Mouse (Mus musculus) gastrocnemius, adult 8-10 months (tissue): ENCODE results near the gene Tfg. TPM values are rescaled to one million over a fixed set of nuclear protein-coding genes. Genes with fewer than 3 reads are reported as not detected.

Experiments used
- DNase-seq, 2 experiments: peaks; one replicate each; pipeline ENCODE4 v3.0.0; 2022; ENCODE audit warnings: low spot score in 2 of 2
- total RNA-seq, 4 experiments: library from RNA; stranded (reverse); gene quantifications; 2 replicates each; pipeline ENCODE4 v1.2.4; 2022

Tfg gene
- total RNA-seq, 4 experiments from 2014 or later, result 39.4 to 49.2 (median 40.6) TPM

DNA sequence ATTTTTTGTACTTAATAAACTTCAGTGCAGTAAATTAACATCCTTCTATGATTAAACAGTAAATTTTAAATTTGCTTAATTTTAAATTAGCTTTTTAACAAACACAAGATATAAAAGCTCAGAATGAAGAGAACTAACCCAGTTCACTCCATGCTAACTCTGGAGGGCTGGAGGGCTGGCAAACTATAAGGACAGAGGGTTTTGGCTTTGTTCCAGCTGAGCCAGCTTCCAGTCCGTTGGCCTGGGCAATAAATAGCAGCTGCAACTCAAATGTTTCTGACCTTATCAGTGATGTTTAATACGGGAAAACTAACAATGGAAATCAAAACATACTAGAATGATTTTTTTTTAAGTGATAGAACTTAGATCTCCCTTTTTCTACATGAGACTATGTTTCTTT, 72.0 kb downstream of the Tfg start:
- DNase-seq, result no peak

Other genes starting within 250 kb of the Tfg start
- 10 to 100 TPM in 1 of 4 experiments, 1 to 10 TPM in 3; 5.2 to 13.6 (median 7.3) TPM for gene Abi3bp, start 239.6 kb downstream of the Tfg start, total RNA-seq
- gene Adgrg7, start 78.4 kb upstream of the Tfg start, total RNA-seq, result not detected
- gene Tmem45a, start 168.7 kb upstream of the Tfg start, total RNA-seq, result 1 to 10 TPM in 1 of 4 experiments, under 1 TPM in 3; 0.19 to 1.7 (median 0.24) TPM
- not detected for gene Lnp1, start 210.6 kb upstream of the Tfg start, total RNA-seq